Mouse (Mus musculus) naive thymus-derived CD4-positive, alpha-beta T cell, adult 2 months (primary cell): ENCODE results near the gene Plekhh1.

Experiments
- DNase-seq: peaks from one replicate; pipeline ENCODE4 v3.0.0-alpha.2; 2011; ENCODE audit warnings: low read depth

Plekhh1 gene

DNA sequence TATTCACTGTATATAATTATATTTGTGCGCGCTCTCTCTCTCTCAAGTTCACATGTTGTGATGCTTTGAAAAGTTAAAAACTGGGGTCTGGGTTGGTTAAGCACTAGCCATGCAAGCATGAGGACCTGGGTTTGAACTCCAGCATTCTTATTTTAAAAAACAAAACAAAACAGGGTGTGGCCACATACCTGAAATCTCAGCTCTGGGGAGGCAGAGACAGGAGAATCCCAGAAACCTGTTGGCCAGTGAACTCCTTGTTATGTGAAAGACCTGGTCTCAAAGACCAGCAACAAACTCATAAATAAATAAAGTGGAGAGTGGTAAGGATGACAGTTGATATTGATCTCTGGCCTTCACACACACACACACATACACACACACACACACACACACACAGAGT is 5.4 kb downstream of the Plekhh1 start:
- no peak for DNase-seq

DNA sequence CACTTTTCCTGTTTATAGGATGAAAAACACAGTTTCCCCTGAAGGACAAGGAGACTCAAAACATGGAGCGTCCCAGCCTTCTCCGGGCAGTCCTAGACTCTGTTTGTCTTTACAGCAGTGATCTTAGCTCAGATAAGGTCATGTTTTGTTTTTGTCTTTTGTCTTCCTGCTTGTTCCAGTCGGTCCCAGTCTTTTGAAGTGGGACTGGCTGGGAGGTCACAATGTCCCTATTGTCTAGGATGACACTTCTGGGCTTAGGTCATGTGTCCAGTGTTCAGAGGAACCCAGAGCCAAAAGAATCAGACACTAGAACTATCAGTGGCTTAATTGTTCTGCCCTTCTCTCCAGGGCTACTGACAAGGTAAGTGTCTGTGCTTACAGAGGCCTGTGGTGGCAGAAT is 6.4 kb downstream of the Plekhh1 start:
- no peak for DNase-seq

DNA sequence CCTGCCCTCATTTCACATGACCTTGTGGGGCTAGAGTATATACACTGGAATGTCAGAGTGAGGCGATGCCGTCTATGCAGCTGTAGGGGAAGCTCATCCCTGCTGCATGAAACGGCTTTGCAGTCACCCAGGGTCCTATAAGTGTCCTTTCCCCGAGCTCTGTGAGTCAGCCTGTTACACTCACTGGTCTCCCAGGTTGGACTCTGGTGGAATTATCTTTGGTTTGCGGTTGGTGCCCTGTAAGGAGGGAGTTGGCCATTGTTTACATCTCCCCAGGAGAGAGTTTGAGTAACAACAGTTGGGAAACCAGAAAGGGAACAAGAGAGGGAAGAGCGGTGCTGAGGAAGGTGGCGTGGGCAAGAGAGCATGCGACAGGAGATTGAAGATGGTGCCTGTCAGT is 10.7 kb downstream of the Plekhh1 start:
- DNase-seq = no peak

DNA sequence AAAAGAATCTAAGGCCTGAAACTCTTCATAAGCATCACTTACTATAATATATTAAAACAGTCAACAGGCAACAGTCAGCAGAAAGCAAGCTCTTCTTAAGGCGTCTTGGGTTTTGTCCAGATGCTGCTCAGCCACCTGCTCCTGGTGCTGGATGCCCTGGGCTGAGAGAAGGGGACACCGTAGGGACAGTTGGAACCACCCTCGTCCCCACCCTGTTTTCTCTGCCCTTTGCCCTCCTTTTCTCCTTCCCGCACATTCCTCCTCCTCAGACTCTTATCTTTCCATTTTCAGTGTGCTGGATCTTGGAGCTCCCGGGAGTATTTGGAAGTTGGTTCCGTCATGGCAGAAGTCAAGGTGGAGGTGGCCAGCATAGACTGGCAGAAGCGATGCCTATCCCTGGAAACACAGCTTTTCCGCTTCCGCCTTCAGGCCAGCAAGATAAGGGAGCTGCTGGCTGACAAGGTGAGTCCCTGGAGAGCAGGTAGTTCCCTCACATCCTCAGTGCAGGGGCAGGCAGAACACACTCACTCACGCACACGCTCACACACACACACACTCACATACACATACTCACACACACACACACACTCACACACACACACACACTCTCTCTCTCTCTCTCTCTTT is 11.4 kb downstream of the Plekhh1 start:
- DNase-seq = no peak

DNA sequence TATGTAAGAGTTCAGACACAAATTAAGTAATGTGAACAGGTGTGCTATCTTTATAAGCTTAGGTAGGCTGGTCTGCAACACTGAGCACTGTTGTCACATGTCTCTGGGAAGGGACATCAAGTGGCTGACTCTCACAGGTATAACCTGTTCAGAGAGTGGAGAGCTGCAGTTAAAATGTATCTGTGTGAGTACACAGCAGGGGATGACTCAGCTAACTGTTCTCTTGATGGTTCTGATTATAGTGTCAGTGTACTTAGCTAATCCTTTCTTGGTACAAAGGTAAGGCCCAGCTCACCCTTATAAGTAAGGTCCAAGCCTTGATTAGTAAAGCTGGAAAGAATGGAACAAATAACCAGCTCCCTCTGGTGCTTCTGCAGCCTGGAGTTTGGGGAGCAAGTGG is 12.5 kb downstream of the Plekhh1 start:
- DNase-seq = no peak

DNA sequence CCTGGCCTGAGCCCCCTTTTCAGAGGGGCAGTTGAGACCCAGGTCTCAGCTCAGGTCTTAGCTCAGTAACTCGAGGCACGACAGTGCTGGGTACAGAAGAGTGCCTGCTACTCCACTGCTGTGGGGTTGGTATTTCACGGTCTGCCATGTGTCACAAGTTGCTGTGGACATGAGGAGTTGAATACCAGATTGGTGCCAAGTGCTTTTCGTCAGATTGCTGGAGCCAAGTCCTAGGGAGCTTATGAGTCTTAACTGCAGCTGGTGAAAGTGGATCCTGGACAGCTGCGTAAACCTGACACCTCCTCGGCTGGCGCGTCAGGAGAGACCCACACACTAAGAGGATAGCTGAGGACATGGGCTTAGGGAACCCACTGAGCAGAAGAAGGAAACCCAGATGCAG is 15.7 kb downstream of the Plekhh1 start:
- DNase-seq = no peak

DNA sequence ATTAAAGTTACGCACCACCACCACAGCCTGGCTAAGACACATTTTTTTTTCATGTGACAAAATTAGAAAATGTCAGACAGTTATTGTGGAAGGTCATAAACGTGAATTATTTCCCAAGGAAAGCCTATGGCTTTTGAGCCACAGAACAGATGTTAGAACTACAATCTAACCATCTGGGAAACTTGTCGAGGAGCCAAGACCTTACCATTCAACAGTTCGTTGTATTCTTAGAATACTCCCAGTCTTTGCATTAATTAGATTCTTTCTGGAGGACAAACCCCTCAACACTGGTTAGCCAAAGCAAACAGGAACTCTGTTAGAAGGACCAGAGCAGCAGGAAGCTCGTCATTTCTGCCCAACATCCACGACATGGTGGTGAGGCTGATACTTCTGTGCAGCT is 17.2 kb downstream of the Plekhh1 start:
- no peak for DNase-seq

DNA sequence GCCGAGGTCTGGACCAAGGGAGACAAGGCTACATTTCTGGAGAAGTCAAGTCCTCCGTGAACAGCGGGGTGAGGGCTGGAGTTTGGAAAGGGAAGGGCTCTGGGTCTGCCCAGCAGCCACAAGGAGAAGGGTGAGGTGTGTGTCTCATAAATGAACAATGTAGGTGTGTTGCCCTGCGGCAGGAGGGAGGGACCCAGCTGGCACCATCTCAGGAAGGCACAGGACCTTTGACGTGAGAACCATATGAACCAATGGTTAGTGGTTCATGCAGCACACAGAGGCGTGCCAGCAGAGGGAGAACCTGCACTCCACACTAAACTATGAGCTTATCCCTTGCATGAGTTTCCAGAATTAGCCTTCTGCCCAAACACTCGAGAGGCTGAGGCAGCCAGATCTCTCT is 18.2 kb downstream of the Plekhh1 start:
- no peak for DNase-seq

DNA sequence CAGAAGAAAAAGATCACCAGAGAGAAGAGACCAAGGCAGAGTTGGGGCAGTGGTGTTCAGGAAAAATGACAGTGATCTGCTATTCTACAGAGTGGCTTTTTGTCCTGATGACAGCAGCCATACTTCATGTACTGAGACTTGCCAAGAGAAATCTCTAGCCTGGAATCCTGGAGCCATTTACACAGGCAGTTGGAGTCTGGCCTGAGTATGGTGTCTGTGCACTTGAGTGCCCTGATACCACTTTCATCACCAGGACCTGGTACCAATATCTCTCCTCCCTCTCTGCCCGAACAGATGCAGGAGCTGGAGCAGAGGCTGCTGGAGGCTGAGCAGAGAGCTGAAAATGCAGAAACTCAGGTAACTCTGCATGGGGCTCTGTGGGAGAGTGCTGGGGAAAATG is 19.9 kb downstream of the Plekhh1 start:
- no peak for DNase-seq

DNA sequence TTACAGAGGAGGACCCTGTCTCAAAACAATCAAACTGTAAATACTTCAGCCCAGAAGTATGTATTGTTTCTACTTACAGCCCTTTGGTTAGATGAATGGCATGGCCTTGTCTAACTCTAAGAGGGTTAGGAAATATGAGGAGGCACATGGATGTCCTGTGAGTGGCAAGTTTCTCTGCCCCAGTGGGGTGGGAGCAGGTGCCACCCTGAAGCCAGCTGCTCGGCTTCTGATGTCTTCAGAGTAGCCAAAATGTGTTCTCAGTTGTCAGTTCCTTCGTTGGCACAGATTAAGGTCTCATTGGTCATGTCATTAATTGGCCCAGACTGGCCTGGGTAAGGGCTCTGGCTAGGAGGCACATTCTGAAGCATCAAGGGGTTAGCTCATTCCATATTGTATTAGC is 20.8 kb downstream of the Plekhh1 start:
- no peak for DNase-seq

DNA sequence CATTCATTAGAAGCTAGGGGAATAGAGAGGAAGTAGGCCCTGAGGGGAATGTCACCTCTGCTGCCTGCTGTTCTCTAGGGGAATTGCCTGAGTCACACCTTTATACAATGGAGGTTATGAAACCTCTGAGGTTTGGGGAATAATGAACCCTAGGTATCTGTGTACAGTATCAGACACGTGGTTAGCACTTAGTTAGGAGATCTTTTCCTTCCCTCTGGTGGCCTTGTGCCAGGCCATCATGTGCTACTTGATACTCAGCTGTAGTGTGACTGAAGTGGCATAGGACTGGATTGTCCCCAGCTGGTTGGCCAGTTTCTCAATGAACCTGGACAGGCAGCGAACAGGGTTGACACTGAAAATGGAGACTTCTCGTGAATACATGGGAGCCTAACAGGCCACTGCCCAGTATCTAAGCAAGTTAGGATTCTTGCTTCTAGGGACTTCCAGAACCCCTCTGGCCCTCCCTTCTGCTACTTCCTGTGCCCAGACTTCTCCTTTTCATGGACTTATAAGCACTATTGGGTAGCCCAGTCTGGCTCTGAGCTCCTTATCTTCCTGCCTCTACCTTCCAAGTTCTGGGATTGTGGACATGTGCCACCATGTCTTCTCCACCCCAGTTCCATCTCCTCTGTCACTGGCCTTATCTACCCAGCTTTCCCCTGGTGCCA is 21.7 kb downstream of the Plekhh1 start:
- no peak for DNase-seq

DNA sequence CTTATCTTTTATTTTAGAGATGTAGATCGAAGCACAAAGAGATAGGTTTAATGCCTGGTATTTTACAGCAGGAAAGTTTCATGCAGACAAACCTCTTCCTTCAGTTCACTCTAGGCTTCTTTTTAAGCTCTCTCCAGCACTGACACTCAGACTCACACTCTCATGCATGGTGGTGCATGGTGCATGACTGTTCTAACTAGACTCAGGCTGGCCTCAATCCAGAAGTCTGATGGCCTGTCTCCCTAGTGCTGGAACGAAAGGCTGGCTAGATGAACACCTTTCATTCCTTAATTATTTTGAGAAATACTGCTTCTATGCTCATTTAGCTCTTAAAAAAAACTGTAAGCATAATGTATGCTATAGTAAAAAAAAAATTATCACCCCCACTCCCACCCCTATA is 23.1 kb downstream of the Plekhh1 start:
- DNase-seq = no peak

DNA sequence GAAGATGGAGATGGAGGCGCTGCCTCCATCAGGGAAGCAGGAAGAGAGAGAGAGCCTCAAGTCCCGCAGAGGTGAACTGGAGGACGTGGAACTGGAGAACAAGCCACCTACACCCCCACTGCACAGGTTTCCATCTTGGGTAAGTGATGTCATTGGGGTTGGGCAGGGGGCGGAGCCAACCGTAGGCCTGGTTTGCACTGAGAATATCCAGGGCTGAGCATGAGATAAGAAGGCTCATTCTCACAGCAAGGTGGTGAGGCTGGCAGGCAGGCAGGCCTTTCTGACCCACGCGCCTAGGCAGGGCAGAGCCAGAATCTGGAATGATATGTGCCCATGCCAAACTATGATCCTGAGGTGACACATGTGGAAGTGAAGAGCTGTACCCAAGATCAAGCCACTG is 26.3 kb downstream of the Plekhh1 start:
- no peak for DNase-seq

DNA sequence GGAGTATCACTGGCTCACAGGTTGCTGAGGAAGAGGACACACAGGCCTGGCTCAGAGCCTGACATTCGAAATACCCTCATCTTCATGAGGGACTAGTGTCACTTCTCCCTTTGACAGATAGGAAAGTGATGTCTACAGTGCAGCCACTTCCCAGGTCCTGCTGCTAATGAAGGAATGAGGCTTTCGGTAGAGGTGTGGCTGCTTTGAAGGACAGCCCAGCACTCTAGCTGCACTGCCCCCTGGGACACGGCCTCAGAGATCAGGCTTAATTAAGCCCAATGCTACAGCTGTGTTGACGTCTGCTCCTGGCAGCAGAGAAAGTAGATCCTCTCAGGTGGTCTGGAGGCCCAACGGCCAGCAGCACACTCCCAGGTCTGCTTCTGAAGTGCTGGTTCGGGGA is 30.6 kb downstream of the Plekhh1 start:
- no peak for DNase-seq

DNA sequence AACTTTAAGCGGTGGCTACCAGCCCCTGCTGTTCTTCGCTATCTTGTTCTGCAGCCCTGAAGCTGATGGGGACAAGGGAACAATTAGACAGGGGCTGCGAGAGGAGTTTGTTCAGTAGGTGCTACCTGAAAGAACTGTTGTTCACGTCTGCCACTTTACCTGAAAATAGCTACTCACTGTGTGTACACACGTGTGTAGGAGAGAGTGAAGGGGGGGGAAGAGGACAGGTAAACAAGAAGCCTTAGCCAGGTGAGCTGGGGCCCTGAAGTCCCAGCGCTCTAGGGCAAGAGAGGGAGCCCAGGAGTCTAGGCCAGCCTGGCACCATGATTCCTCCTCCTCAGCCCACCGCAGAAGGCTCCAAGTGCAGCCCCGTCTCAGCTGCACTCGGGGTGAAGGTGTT is 31.2 kb downstream of the Plekhh1 start:
- no peak for DNase-seq

DNA sequence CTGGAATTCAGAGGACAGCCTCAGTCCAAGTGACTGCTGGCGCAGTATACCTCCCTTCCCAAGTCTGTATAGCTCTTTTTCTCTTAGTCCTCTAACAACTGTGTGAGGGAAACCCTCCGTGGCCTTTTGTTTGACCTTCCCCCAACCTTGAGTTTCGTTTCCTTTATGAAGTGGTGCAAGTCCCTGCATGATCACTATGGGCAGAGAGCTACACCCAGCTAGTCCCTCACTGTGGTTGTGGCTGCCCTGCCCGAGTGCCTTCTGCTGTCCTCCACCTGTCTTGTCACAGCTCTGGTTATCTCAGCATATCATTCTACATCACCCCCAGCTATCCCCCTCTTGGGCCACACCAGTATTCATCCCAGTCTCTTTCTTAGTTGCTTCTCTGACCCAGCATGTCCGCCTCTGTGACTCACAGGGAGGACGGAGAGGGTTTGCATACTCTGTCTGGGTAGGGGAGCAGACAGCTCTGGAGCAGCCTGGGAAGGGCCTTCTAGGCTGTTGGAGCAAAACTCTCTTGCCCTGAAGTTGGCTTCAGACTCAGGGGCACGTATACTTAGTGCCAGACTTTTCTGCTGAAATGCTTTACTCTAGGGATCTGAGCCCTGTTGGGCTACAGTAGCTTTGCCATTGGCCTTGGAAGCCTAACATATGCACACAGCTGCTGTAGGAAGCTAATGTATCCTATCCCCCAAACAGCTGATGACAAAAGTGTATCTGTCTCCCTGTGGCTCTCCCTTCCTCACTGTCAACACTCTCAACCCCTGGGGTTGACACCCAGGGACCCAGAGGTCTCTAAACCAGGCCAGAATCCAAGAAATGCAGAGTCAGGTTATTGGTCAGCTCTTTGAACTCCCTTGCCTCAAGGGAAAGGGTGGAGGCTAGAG is 32.0 kb downstream of the Plekhh1 start:
- DNase-seq = no peak

DNA sequence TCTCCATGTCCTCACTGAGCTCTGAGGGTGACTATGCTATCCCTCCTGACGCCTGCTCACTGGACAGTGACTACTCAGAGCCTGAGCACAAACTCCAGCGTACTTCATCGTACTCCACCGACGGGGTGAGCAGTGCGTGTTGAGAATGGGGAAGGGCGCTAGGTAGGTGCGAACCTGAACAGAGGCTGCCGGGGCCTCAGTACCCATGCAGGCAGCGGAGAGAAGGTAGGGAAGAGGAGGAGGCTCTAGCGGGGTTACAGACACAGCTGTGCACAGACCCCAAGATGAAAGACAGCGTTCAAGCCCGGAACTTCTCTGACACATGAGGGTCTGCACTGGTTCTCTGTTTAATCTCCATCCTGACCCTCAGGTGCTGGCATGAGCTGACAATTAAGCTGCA is 35.5 kb downstream of the Plekhh1 start:
- DNase-seq = no peak

DNA sequence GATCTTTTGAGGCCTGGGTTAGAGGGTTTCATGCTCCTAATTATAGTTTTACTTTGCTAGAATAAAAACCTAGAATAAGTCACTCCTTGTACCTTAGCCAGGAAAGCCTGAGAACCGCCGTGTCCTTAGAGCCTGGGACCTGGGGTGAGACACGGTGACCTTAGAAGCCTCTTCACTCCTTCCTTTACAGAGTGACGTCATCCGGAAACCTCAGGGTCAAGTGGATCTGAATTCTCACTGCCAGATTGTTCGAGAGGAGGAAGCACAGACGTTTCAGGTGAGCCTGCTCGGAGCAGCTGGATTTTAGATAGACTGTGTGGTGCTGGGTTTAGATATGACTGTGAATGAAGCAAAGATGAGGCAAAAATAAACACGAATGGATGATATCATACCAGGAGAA is 37.5 kb downstream of the Plekhh1 start:
- no peak for DNase-seq

DNA sequence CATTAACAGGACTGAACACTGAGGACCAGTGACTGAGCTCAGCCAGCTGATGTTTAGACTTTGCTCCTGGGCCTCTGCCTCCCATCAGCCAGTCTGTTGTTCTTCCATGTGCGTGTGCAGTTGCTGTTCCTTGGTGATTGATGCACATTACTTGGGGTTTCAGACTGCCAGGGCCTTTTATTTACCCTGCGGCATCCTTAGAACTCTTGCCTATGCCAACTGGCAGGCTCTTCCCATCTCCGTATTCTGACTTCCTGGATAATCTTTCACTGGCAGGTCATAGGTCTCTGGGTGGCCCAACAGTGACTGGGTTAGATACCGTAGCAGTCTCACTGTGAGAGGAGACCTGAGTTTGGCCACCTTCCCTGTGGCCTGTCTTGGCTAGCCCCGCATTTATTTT is 38.6 kb downstream of the Plekhh1 start:
- no peak for DNase-seq

DNA sequence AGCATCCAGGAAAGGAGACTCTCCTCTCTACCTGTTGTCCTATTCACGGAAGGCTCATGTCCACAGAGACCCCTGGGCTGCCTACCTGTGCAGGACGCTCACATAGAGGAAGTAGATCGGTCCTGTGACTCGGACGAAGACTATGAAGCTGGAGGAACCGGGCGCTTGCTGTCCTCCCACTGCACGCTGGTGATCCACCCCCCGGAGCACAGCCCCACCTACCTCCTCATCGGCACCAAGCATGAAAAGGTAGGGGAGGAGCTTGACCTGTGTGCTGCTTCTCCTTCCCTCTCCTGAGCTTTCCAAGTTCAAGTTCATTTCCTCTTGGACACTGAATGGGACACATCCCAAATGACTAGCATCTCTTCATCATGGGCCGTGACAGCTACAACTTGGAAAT is 39.3 kb downstream of the Plekhh1 start:
- DNase-seq = no peak

DNA sequence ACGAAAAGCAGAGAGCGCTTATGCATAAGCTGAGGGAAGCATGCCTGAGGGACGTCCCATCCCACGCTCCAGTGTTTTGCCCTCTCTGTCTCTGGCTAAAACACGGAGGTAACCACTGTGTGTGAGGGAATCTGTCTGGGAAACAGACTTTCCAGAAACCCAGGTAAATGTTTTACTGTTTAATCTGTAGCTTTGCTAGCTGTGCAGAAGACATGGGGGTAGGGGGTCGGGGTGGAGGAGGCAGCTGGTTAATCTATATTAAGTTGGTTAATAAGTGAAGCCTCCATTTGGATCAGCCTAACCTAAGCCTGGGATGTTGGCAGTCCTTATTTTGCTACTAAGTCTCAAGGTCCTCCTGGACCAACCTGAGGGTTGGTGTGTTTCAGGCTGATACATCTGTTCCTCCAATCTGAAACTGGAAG is 40.2 kb downstream of the Plekhh1 start:
- no peak for DNase-seq

DNA sequence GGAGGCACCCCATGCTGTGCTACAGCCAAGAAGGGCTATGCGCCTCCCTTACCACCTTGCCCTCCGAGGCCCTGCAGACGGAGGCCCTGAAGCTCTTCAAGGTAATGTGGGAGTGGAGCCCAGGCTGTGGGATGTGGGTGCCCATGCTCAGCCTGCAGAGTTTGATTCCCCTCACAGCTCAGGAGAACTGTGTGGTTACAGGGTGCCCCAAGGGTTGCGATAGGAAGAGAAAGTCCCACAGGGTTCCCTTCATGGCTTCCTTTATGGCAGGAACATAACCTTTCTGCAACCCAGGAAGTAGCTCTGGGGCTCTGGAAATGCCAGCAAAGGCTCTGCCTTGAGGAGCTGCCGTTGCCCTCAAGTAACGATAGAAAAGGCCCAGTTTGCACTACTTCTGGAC is 41.0 kb downstream of the Plekhh1 start:
- DNase-seq = no peak

DNA sequence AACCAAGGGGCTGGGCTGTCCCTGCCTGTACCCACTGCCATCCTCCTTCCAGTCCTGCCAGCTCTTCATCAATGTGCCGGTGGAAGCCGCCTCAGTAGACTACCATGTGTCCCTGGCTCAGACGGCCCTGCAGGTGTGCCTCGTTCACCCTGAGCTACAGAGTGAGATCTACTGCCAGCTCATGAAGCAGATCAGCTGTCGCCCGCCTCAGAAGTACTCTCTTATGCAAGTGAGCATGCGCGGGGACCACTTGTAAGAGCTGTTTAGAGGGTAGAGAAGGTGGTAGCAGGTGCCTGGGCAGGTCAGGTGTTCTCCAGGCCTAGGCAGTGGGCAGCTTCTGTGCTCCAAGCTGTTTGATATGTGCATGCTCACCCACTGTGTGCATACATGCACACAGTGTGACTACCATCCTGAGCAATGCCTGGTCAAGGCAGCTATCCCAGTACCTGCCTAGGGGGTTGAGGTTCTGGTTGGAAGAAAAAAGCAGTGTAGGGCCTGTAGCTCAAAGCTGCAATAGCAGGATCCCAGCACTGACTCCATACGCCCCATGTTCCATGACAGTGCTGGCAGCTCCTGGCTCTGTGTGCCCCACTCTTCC is 41.9 kb downstream of the Plekhh1 start:
- DNase-seq = no peak
